Mouse (Mus musculus) left cerebral cortex, adult 9 months (tissue): ENCODE results near the gene Fbrsl1.
A peak's percentile ranks its signal among the peaks of the same experiment; 100 is the strongest.

Experiments
- DNase-seq, 2 experiments: peaks; one replicate each; pipeline ENCODE4 v3.0.0; 2022; ENCODE audit warnings: low spot score in 2 of 2

Fbrsl1 gene

DNA sequence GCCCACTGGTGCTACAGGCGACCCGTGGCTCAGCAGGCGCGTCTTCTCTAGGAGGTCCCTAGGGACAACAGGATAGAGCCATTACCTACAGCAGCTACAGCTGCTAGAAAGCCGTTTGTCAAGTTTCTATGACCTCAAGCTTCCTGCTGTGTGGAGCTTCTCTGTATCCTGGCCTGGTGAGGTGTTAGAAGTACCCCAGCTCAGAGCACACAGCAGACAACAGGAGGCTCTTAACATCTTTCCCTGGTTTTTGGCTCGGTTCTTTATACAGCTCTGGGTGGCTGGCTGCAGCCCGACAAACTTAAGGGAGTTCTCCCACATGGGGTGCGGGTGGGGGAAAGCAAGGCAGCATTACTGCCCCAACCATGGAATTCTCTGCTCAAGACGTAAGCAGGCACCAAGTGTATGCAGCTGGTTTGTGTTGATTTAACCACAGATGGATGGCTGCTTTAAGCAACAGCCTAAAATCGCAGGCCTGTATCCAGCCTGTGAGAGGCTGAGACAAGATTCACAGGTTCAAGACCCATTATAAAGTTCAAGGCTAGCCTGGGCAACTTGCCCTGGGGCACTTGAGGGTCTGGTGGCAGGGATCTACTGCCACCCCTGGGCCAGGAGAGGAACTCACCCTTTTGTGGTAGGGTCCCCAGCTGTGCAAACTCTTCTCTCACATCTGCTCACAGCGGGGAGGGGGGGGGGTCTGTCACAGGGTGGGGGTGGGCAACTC lies 84.3 kb downstream of the Fbrsl1 start:
- DNase-seq: peak in 1 of 2 experiments; percentile 25

DNA sequence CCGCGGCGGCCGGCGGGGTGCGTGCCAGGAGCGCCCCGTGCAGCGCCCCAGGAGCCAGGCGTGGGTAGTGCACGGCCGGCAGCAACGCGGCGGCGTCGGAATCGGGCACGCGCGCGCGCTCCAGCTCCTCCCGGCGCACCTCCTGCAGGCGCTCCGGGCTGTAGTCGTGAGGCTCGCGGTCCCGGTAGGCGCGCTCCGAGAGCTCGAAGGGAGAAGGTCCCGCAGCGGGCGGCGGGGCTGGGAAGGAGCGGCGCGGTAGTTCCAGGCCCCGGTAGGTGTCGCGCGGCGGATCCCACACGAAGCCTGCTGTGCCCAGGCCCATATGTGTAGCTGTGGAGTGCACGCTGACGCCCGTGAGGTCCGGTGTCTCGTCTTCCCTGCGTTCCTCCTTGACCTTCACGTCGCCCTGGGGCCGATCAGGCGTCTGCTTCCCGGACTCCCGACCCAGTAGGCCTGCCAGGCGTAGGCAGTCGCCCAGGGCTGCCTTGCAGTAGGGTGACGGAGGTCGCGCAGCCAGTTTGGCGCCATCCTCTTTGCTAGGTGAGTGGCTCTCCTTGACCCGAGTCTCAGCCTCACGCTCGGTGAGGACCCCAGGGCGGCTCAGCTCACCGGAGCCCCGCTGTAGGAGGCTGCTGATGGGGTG lies 85.0 kb downstream of the Fbrsl1 start:
- DNase-seq: peak; percentile 40 to 64

DNA sequence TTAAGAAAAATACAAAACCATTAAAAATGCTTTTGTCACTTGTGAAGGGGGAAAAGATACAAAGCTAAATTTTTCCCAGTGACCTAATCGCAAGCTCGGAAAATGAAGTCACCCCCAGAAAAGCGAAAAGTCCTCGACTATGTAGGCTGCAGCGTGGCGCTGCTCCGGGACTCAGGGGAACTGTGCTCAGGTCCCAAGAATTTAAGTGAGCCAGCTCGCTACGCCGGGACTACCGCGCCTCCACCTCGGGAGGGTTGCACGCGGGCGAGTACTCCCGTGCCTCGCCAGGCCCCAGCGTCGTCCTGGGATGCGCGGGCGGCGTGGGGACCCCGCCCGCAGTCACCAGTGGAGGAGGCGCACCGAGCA lies 85.5 kb downstream of the Fbrsl1 start:
- no peak for DNase-seq

DNA sequence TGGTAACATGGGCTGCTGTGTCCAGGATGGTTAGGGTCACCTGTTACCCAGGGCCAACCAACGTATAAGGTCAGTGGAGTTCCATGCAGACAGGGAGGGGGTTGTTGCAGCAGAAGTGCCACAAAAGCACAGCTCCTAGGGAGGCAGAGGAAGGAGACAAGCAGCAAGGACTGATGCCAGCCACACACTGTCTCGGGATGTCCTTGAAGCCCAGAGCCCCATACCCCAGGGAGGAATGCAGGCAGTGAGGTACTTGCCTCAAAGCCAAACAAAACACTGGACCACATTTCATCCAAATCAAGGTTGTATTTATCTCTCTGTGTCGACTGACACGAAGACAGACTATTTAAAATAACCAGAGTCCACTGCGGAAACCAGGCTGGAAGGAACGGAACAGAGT lies 86.8 kb downstream of the Fbrsl1 start:
- DNase-seq: no peak

DNA sequence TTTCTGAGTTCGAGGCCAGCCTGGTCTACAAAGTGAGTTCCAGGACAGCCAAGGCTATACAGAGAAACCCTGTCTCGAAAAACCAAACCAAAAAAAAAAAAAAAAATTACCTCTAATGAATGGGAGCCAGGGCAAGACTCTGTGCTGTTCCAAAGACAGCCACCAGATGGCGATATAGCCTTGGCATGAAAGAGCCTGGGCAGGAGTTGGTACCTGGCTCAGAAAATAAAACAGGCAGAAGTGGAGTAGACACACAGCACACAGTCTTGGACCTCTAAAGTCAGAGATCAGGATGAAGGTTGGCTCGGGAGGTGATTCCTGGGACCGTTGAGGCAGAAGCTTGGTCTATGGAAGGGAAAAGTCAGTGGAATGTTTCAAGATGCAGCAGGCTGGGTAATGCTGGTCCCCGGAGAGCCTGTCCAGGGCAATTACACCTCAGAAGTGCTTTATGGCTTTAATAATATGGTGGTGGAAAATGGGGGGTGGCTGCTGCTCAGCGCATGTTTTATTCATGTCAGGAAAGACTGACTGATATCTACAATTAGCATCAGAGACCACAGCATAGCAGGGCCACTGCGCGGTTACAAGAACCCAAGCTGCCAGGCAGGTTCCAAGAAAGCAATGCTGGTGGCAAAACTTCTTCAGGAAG lies 90.6 kb downstream of the Fbrsl1 start:
- peak in 1 of 2 experiments; percentile 88 for DNase-seq

DNA sequence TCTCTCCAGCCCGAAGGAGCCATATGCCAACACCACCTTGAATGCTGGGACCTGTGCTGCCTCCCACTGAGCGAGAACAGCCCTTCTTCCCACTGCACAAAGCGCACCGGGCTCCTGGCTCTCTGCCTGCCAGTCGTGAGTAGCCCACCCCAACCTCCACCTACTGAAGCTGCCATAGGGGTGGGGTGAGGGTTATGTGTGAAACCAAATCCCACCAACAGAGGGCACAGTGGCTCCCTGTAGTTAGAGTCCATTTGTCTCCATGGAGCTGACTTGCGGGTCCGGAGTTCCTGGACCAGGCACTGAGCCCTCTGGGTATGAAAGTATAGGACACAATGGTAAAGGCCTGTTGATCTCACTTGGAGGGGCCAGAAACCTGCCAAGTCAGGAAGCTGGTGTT lies 93.6 kb downstream of the Fbrsl1 start:
- DNase-seq: peak in 1 of 2 experiments; percentile 30

DNA sequence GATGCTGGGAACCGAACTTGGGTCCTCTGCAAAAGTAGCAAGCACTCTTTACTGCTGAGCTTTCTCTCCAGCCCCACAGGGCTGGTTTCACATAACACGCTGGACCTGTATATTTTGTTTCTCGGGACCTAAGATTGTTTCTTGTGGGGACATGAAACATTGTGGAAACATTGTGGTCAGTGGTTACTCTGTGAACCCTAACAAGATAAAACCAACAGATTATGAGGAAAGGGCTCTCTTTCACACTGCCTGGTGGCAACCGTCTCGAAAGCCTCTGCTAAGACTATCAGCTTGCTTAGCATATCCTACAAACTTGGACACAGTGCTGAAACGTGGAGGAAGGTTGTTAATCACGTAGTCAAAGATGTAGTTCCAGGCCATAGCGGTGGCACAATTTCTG lies 101.3 kb downstream of the Fbrsl1 start:
- DNase-seq: no peak

DNA sequence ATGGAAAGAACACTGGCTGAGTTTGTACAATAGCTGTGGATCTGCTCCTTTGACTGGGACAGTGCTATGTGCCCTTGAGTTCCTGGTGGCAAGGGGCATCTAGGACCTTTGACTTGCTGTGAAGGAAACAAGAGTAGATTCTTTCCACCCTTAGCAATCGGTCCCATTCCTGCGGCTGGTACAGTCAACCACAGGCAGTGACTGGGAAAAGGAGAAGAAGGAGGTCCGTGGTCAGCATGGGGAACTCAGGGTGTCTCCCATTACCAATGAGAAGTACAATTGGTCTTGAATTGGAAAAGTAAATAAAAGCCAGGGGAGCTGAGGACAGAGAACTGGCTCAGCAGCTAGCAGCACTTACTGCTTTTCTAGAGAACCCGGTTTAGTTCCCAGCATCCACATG lies 102.8 kb downstream of the Fbrsl1 start:
- no peak for DNase-seq

DNA sequence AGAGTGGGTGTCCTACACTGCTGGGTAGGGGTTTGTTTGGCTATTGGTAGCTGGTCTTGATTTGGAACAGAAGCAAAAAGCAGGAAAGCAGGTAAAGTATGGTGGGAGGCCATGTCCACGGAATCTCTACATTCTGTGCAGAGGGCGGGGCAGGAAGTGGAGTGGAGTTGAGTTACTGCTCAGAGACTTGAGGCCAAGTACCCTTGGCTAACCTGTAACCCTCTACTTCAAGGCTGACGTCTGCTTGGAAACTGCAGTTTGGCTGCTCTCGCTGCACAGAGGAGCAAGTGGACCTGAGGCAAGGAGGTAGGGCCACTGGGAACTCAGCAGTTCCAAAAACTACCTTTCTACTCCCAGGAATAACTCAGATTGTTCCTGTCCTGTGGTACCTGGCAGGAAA lies 103.8 kb downstream of the Fbrsl1 start, which contains the start of gene Lrcol1:
Lrcol1 (plus strand) TSS at position 207 of the 400 bp plus-strand sequence.
- no peak for DNase-seq

DNA sequence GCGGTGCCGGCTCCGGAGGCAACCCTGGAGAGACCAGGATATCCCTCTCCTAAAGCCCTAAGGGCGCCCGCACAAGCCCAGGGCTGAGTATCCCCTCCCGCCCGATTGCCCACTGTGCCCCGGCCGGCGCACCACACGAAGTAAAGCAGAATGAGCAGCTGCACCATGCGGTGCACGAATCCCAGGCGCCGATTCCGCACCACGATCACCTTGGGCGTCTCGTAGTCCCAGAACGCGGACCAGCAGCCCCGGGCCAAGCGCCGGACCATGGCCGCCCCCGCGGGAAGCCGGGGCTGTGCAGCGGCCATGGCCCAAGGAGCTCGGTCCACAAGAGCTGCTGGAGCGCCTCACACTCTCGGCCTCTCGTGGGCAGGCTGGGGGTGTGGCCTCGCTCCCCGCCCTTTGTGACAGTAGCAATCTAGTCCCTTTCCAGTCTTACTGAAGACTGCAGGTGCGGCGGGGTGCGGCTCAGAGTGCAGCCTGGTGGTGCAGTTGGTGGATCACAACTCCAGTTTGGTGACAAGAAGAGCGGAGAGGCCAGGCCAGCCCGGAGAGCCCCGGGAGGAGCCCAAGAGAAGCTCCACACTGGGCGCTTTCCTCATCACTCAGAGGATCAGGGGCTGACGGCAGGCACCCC lies 105.5 kb downstream of the Fbrsl1 start, which contains the start of gene P2rx2:
P2rx2 (minus strand) TSS at position 565 of the 637 bp plus-strand sequence.
- no peak for DNase-seq

DNA sequence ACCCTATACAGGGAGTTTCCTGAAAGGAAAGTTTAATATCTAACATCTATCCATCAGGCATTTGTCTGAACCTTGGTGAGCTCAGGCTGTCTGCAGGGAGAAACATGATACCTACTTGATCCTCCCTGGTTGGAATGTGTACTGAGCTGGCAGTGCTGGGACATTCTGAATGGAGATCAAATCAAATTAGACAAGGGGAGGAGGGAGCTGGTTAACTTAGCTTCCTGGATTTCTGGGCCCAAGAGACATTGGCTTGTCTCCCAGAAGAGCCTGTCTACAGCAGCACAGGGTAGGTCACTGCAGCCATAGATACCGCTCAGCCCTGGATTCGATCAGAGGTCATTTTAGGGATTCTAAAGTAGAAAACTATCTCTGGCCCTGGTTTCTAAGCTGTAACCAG lies 109.5 kb downstream of the Fbrsl1 start:
- no peak for DNase-seq

DNA sequence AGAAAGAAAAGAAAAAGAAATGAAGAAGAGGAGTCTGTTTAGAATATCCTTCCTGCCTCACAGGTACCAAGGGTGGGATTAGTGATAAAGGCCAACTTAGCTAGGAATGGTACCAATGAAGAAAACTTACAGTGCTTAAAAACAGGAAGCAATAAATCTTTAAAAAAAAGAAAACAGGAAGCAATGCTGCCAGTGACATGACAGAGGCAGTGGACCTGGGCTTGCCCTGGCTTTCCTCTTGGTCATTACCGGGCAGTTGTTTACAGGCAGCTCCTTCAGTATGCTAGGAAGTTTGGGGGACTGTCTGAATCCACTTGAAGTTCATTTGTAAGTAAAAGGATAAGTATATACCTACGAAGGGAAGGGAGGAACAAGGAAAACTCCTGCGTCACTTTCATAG lies 117.8 kb downstream of the Fbrsl1 start:
- no peak for DNase-seq

DNA sequence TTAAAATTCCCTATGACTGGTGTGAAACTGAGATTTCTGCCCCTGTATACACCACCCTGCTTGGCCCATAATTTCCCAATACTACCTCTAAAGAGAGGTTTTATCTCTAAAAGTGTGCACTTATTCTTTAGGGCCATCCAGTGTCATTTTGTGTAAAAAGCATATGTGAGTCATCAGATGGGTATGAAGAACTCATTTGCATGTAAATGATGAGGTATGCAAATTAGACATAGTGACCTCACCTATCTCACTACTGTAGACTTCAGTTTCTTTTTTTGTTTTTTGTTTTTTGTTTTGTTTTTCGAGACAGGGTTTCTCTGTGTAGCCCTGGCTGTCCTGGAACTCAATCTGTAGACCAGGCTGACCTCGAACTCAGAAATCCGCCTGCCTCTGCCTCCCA lies 135.2 kb downstream of the Fbrsl1 start:
- DNase-seq: no peak
